Mouse (Mus musculus): ENCODE data around the gene Gm20388. TPM values are rescaled to one million over a fixed set of nuclear protein-coding genes. Genes with fewer than 3 reads are reported as not detected.

Gm20388 gene
- total RNA-seq, 2 experiments from 2014 or later = 18.6 TPM; not detected in 1

GRCm38 (mm10) chr8:121853586-121853985, 1942.9 kb downstream of the Gm20388 start:
- intact Hi-C loops (cut with DNase I) = no loop called here
- no peak for DNase-seq (ENCODE audit: low spot score in 2 of 2)

DNA sequence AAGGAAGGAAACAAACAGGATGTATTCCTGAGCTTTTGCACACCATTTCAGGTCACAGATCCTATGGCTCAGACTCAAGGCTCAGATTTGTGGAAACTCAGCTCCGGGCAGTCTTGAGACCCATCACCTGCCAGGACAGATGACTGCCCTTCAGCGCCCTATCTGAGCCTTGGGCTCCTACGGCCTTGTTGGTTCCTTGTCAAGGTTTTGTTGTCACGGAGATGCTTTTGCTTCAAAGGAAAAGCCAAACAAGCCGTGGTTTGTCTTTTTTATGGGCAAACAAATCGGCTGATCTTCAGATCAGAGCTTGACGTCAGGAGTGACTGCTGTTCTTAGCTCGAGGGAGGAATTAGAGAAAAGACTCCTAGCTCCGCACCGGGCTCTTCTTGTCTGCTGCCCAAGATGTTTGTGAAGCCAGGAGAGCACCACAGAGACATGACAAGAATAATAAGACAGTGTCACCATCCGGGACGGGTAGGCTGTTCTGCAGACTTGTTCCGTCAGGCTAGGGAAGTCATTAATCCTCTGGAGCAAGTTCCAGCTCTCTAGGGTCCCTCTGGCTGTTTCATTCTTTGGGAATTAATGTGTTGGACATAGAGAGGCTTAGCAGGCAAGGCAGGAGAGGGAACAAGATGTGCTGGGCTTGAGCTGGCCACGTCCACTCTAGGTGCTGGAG, 1945.6 kb downstream of the Gm20388 start:
- intact Hi-C loops (cut with DNase I) = no loop called here
- DNase-seq (ENCODE audit: low spot score in 2 of 2) = no peak

GRCm38 (mm10) chr8:121857331-121857730, 1946.7 kb downstream of the Gm20388 start:
- DNase-seq (ENCODE audit: low spot score in 2 of 2) = no peak
- intact Hi-C loops (cut with DNase I) = no loop called here

DNA sequence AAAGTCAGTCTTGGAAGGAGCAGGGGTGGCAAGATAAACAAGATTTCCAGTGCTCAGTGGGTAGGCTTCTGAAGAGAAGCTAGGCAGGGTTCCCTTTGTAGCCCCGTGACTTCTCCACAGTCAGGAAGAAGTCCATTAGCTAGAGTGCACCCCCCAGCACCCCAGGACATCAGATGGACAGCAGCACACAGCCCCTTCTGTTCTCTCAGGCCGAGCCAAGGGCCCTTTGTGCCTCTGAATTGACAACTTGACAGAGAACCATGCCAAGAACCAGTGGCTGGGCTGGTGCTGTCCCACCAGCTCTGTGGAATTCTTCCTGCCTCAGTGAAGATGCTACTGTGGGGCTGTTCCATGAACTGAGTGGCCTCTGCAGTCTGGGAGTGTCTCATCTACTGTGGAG, 1947.1 kb downstream of the Gm20388 start:
- no peak for DNase-seq (ENCODE audit: low spot score in 2 of 2)
- intact Hi-C loops (cut with DNase I) = no loop called here

- DNase-seq (ENCODE audit: low spot score in 2 of 2) = no peak
Observed at GRCm38 (mm10) chr8:121861276-121861675, 1950.6 kb downstream of the Gm20388 start.

GRCm38 (mm10) chr8:121861806-121862548, 1951.3 kb downstream of the Gm20388 start:
- no peak for DNase-seq (ENCODE audit: low spot score in 2 of 2)
- intact Hi-C loops (cut with DNase I) = no loop called here

More at GRCm38 (mm10) chr8:121861276-121861675, 1950.6 kb downstream of the Gm20388 start:
- intact Hi-C loops (cut with DNase I) = no loop called here

- intact Hi-C loops (cut with DNase I) = no loop called here
- no peak for DNase-seq (ENCODE audit: low spot score in 2 of 2)
Observed at GRCm38 (mm10) chr8:121865356-121865755, 1954.7 kb downstream of the Gm20388 start.

DNA sequence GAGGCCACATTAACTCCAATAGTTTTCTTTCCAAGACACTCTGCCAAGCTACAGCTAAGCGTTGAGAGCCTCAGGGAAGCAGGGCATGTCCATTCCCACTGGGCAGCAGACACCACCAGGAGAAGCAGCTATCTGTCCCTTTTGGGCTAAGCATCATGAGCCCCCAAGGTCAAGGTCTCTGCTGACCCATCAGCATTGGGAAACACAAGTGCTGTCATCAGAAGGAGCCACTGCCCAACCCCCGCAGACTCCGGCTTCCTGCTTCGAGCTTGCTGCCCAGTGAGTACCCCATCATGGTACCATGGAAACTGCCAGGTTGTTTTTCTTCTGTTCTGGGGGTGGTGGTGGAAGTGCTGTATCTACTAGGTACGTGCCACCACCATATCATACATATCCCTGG, 1957.6 kb downstream of the Gm20388 start:
- no peak for DNase-seq (ENCODE audit: low spot score in 2 of 2)
- intact Hi-C loops (cut with DNase I) = no loop called here

- no peak for DNase-seq (ENCODE audit: low spot score in 2 of 2)
- intact Hi-C loops (cut with DNase I) = no loop called here
Observed at GRCm38 (mm10) chr8:121868896-121869295, 1958.3 kb downstream of the Gm20388 start.

DNA sequence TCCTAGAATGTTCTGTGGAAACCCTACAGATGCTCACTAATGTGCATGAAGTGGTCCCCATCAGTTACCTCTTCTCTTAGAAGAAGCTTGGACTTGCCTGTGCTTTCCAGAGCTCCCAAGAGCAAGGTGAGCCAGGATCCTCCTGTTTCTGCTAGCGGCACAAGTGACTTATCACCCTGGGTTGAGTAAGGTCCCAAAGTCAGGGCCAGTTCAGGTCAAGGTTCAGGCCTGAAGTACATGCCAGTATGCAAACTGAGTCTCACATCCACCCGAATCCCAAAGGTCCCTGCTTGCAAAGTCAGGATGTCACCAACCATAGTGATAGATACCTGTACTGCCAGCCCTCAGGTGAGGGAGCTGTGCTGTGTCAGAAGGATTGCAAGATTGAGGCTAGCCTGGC, 1959.5 kb downstream of the Gm20388 start:
- intact Hi-C loops (cut with DNase I) = no loop called here
- no peak for DNase-seq (ENCODE audit: low spot score in 2 of 2)

DNA sequence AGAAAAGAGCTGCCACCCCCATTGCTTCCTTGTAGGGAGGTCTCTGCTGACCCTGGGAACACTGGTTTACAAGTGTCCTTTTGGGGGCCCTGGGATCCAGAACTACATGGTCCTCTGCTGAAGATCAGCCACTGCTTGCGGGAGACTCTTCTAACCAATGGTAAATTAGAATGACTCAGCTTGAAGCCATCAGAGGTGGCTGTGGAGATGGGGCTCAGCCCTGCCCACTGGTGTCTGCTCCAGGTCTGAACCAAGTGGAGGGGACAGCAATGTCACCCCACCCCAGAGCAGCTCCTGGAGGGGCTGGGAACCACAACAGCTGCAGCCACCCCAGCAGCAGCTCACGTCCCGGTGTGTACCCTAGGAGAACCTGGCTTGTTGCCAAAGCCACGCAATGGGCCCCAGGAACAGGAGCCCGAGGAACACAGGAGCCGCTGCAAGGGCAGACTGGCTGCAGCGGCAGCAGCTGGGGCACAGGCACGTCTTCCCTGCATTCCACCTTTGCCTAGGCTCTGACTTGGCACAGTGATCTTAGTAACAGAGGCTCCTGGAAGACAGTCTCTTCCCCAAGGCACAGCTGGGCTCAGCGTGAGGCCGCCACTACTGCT, 1961.3 kb downstream of the Gm20388 start:
- no peak for DNase-seq (ENCODE audit: low spot score in 2 of 2)
- intact Hi-C loops (cut with DNase I) = no loop called here

DNA sequence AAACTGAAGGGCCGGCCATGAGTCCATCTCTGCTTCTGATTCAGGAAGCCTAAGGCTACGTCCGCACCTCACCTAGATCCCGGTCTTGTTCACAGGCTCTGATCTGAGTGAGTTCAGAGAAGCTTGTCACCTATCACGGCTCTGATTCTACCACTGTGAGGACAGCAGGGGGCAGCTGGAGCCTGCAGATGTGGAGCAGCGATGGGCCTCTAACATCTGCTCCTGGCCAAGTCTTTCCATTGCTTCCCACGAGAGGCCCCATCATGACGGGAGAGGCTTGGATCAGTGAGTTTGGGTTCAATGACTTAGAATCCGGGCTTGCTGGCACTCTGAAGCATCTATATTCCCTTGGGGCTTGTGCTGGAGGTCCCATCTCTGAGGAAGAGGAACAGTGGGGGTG, 1963.4 kb downstream of the Gm20388 start:
- no peak for DNase-seq (ENCODE audit: low spot score in 2 of 2)
- intact Hi-C loops (cut with DNase I) = loop anchor here (1.0 kb wide), 1 partner anchor 35 kb away; no protein-coding TSS in a partner anchor

GRCm38 (mm10) chr8:121875045-121875444, 1964.4 kb downstream of the Gm20388 start:
- intact Hi-C loops (cut with DNase I) = no loop called here

DNA sequence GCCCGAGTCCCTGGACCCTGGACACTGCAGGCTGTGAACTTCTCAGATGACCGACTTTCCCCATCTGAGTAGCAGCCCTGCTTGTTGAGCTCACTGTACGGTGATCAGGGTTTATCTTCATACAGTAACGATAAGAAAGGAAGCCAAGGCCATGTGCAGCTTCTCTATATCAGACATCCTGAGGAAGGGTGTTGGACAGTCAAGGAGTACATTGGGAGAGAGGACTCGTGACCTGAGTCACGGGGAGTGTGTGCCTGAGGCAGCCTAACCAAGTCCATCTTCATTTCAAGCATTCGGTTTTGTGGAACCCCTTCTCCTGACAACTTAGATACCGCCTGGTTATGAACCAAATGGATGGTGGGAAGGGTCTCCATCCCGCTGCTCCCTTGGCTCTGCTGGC, 1964.9 kb downstream of the Gm20388 start:
- intact Hi-C loops (cut with DNase I) = no loop called here
- no peak for DNase-seq (ENCODE audit: low spot score in 2 of 2)

More at GRCm38 (mm10) chr8:121875045-121875444, 1964.4 kb downstream of the Gm20388 start:
- DNase-seq (ENCODE audit: low spot score in 2 of 2) = peak; percentile 38 to 70

- intact Hi-C loops (cut with DNase I) = no loop called here
Observed at GRCm38 (mm10) chr8:121877212-121877611, 1966.6 kb downstream of the Gm20388 start.

DNA sequence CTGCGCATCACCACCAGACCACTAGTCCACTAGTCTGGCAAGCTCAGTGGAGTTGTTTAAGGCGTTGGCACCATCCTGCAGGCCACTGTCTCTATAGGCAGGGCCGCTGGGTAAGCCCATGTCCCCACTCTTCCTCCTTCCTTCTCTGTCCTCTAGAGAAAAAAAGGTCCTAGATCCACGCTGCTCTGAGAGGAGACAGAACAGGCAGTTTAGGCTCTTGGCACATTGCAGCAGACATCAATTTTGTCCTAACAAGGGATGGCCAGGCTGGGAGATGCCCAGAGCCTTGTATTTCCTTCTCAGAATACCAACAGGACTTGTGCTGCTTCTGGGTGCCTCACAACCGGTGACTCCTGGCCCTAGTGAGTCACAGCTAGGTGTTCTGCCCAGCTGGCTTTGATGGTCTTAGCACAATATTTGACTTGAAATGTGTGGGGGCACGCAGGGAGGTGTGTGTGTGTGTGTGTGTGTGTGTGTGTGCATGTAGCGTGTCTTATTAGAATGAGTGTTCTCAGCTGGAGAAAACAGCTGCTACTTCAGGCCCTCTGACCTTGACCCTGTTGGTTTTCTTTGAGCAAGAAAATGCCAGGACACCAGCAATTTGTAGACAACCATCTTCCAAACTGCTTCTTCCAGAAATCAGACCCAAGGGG, 1967.3 kb downstream of the Gm20388 start:
- no peak for DNase-seq (ENCODE audit: low spot score in 2 of 2)
- intact Hi-C loops (cut with DNase I) = no loop called here

More at GRCm38 (mm10) chr8:121877212-121877611, 1966.6 kb downstream of the Gm20388 start:
- no peak for DNase-seq (ENCODE audit: low spot score in 2 of 2)

DNA sequence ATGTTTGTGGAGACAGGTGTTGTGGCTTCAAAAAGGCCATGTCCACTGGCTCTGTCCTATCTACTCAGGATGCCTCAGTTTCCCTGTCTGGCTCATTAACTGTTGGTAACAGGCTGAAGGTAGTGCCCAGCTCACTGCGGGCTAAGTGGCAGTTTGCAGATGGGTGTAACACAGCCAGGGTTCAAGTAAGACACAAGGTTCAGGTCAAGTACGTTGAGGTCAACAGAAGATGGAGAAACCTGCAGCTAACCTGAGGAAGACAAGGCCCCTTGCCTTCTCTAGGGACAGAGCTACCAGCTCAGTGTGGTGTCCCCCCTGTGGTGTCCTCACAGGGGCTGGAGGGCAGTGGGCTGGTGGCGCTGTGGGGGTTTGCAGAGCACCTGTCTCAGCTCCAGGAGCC, 1969.1 kb downstream of the Gm20388 start:
- intact Hi-C loops (cut with DNase I) = no loop called here
- DNase-seq (ENCODE audit: low spot score in 2 of 2) = no peak

DNA sequence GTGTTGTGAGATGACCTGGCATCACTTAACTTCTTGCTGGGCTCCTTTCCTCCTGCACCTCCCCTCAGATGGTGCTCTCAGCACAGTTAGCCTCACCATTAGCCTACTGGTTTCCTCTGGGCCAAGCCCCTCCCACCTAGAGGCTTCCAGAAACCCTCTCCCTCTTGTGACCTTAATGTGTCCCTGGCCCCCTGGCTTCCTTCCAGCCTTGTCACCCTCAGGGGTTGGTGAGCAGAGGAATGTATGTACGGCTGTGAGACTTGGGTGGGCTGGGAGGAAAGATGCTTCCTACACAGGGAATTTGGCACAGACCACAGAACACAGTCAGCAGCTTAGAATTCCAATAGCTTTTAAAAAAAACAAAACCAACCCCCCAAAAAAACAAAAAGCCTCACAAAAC, 1970.2 kb downstream of the Gm20388 start:
- no peak for DNase-seq (ENCODE audit: low spot score in 2 of 2)
- intact Hi-C loops (cut with DNase I) = no loop called here

DNA sequence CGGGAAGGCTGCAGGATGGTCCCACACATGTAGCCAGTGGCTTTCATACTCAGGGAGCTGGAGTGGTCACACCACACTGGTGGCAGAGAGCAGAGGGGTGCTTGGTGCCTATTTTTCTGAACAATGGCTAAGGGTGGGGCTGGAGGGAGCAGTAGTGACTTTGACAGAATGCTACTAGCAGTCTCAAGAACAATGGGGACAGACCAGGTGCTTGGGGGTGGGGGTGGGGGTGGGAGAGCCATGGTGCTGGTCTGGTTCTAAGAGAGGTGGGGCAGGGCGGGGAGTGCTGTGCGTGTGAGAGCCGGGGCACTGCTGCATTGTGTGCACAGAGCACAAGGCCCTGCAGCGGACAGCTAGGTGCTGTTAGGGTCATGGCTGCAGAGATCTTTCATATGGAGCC, 1971.3 kb downstream of the Gm20388 start:
- intact Hi-C loops (cut with DNase I) = no loop called here
- no peak for DNase-seq (ENCODE audit: low spot score in 2 of 2)

DNA sequence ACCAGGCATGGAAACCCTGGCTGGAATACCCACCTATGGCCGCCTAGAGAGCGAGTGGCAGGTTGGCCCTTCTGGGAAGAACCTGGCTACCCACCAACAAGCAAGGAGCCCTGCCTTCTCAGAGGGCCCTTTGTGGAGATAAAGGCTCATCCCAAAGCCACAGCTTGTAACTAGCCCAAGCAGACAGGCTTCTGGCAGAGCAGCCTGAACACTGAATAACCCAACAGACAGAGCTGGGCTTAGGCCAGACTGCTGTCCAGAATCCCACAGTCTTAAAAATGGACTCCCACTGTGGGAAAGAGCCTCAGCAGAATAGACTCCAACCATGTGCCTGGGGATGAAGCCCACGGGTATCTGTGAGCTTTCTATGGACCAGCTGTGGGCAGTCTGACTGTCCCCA, 1973.5 kb downstream of the Gm20388 start:
- intact Hi-C loops (cut with DNase I) = no loop called here
- DNase-seq (ENCODE audit: low spot score in 2 of 2) = no peak
